Mouse (Mus musculus): ENCODE data around the gene Nmi. TPM values are rescaled to one million over a fixed set of nuclear protein-coding genes. Genes with fewer than 3 reads are reported as not detected.

Nmi gene
- polyA plus RNA-seq, 1 experiment: 24.4 TPM

- Histone ChIP-seq H3K27ac (replicated peaks; ENCODE audit: low read depth, low read length) (no peak overlapping the region), H3K4me1 (ENCODE audit: control insufficient read depth, insufficient read depth, insufficient read length, low read length) (no peaks in the 10 kb centered on the region), H3K4me3 (ENCODE audit: insufficient read depth, low read depth, low read length) (no peak overlapping the region)
Observed at GRCm38 (mm10) chr2:51914944-51915680, 58.2 kb downstream of the Nmi start.

- Histone ChIP-seq H3K4me3 (ENCODE audit: insufficient read depth, low read depth, low read length) (no peak overlapping the region), H3K27ac (replicated peaks; ENCODE audit: low read depth, low read length) (no peak overlapping the region), H3K4me1 (ENCODE audit: control insufficient read depth, insufficient read depth, insufficient read length, low read length) (no peaks in the 10 kb centered on the region)
Observed at GRCm38 (mm10) chr2:51914532-51914931, 58.8 kb downstream of the Nmi start.

GRCm38 (mm10) chr2:51912740-51913139 is 60.6 kb downstream of the Nmi start:
- no peak overlapping the region for H3K4me3 ChIP-seq (ENCODE audit: insufficient read depth, low read depth, low read length)
- H3K27ac ChIP-seq (replicated peaks; ENCODE audit: low read depth, low read length): no peak overlapping the region
- H3K4me1 ChIP-seq (ENCODE audit: control insufficient read depth, insufficient read depth, insufficient read length, low read length): no peaks in the 10 kb centered on the region

- Histone ChIP-seq H3K27ac (replicated peaks; ENCODE audit: low read depth, low read length) (no peak overlapping the region), H3K4me3 (ENCODE audit: insufficient read depth, low read depth, low read length) (no peak overlapping the region), H3K4me1 (ENCODE audit: control insufficient read depth, insufficient read depth, insufficient read length, low read length) (no peaks in the 10 kb centered on the region)
Observed at GRCm38 (mm10) chr2:51911864-51912263, 61.4 kb downstream of the Nmi start.

GRCm38 (mm10) chr2:51907538-51908110 is 65.7 kb downstream of the Nmi start:
- Histone ChIP-seq H3K4me3 (ENCODE audit: insufficient read depth, low read depth, low read length) (no peak overlapping the region), H3K4me1 (ENCODE audit: control insufficient read depth, insufficient read depth, insufficient read length, low read length) (no peaks in the 10 kb centered on the region)

GRCm38 (mm10) chr2:51905637-51906036 is 67.7 kb downstream of the Nmi start:
- no peak overlapping the region for H3K4me3 ChIP-seq (ENCODE audit: insufficient read depth, low read depth, low read length)
- H3K4me1 ChIP-seq (ENCODE audit: control insufficient read depth, insufficient read depth, insufficient read length, low read length): no peaks in the 10 kb centered on the region

More at GRCm38 (mm10) chr2:51907538-51908110, 65.7 kb downstream of the Nmi start:
- no peak overlapping the region for H3K27ac ChIP-seq (replicated peaks; ENCODE audit: low read depth, low read length)

More at GRCm38 (mm10) chr2:51905637-51906036, 67.7 kb downstream of the Nmi start:
- no peak overlapping the region for H3K27ac ChIP-seq (replicated peaks; ENCODE audit: low read depth, low read length)

Other genes starting within 250 kb of the Nmi start
- gene Rbm43, start 38.3 kb downstream of the Nmi start, polyA plus RNA-seq (2012; ENCODE audit: insufficient read depth, insufficient read length, missing spikeins): 2.6 and 4.4 TPM in 2 replicates
- gene Tnfaip6, start 64.5 kb upstream of the Nmi start, polyA plus RNA-seq (2012; ENCODE audit: insufficient read depth, insufficient read length, missing spikeins): 2.2 and 2.4 TPM in 2 replicates
- 4.9 and 5.3 TPM in 2 replicates for gene Rif1, start 99.3 kb upstream of the Nmi start, polyA plus RNA-seq (2012; ENCODE audit: insufficient read depth, insufficient read length, missing spikeins)